Mouse (Mus musculus): ENCODE measurements at regions not wholly inside any gene's neighbourhood (a gene's known extent, or its start where the extent isn't known, plus 50 kb on each side); places are given as distances from the start of the nearest gene placed in this dataset.
A peak's percentile ranks its signal among the peaks of the same experiment; 100 is the strongest.

DNA sequence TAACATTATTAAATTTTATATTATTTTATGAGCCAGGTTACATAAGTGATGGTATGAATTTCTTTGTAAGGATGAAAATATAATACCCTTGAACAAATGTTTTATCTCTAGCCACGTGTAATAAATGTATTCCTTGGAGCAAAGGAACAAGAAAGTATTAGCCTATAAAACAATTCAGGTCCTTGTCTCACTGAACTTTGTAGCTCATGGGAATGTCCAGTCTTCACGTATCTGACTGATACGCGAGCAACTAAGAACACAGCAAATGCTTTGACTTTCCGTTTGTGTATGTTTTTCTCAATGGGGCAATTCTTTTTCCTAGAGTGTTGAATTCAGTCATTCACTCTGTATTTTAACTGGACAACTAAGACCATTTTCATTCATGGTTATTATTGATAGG, 216.9 kb upstream of the Mettl25 start:
- intact Hi-C loops (cut with DNase I): no loop called here
- no peak for DNase-seq (ENCODE audit: extremely low spot score in 1 of 2, low spot score in 2 of 2)

DNA sequence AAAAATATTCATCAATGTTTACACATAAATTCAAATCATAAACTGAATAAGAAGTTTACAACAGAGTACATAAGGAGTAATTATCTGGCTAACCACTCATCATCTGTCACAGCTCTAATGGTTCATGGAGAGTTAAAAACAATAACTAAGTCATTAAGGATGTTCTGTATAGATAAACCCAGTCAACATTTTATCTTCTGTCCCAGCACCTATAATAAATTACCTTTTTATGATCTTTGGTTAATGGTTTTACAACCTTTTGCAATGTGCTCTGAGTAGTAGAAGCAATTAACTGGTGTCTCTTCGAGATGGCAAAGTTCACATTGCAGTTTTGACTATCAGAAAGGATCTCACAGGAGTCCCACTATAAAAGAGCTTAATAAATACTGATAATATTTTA, 197.3 kb upstream of the Mettl25 start:
- no peak for DNase-seq (ENCODE audit: extremely low spot score in 1 of 2, low spot score in 2 of 2)
- intact Hi-C loops (cut with DNase I): no loop called here

DNA sequence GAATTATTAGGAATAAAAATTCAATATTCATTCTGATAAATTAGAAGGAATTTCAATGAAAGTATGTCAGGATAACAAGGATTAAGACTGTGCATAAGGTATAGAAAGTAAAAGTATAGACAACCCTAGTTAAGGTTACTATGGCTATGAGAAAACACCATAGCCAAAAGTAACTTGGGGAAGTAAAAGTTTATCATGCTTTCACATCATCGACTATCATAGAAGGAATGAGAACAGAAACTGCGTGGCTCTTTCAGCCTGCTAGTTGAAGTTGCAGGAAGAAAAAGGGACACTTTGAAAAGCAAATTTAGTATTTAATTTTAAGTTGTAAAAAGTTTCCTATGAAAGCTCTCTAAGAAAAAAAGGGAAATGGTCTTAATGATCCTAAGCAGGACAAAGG, 196.9 kb upstream of the Mettl25 start:
- intact Hi-C loops (cut with DNase I): no loop called here
- no peak for DNase-seq (ENCODE audit: extremely low spot score in 1 of 2, low spot score in 2 of 2)

DNA sequence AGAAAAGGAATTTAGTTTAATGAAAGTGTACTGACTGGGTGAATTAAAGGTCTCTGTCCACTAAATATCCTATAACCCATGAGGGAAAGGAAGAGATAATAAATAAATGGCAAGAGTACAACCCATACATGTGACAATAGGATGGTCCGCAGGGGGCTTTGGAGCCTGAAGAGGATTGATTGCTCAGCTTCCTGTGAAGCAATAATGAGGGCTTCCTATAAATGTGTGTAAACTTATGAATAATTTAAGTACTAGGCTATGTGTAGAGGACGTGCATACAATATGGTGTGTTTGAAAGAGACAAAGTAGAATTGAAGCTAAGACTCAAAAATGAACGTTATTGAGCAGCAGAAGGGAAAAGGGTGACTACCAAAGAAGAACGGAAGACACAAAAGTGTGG, 192.2 kb upstream of the Mettl25 start:
- no peak for DNase-seq (ENCODE audit: extremely low spot score in 1 of 2, low spot score in 2 of 2)
- intact Hi-C loops (cut with DNase I): no loop called here

DNA sequence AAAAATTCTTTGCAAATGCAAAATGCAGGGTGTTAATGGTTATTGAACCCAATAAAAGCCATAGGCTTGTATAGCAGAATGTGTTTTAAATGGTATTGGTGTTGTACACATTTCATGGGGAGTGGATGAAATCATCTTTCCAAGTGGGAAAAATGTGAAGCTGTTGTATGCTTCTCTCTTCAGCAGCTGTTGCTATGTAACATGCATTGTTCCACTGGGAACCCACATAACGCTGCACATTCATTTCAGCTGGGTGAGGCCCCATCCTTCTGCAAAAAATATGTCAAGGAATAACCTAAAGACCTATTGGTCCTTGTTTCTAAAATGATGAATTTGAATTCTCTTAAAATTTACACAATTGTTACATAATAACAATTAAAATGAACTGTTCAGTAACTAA, 183.5 kb upstream of the Mettl25 start:
- intact Hi-C loops (cut with DNase I): no loop called here

DNA sequence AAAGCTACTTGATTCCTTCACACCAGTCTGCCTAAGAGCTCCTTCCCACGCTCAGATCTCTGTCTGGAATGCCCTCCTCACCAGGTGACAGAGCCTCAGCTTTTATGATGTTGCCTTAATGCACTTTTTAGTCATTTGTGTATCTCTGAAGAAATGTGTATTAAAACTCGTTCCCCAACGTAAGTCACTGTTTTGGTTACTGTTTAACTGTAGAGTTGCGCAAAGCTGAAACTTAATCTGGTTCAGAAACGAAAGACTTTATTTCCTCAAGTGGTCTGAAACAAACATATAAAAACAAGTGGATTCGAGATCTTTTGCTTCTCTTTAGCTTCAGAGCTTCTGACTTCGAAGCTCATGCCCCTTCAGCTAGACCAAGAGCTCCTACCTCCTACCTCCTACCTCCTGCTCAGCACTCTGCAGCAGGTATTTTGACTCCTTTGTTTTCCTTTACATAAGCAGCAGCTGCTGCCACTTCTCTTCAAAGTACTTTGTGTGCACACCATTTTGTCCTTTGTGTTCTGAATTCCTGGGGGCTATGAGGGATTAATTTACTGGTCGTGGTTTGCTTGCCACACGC, 182.5 kb upstream of the Mettl25 start:
- intact Hi-C loops (cut with DNase I): no loop called here
- no peak for DNase-seq (ENCODE audit: extremely low spot score in 1 of 2, low spot score in 2 of 2)

More for the DNA sequence above, 183.5 kb upstream of the Mettl25 start:
- no peak for DNase-seq (ENCODE audit: extremely low spot score in 1 of 2, low spot score in 2 of 2)

DNA sequence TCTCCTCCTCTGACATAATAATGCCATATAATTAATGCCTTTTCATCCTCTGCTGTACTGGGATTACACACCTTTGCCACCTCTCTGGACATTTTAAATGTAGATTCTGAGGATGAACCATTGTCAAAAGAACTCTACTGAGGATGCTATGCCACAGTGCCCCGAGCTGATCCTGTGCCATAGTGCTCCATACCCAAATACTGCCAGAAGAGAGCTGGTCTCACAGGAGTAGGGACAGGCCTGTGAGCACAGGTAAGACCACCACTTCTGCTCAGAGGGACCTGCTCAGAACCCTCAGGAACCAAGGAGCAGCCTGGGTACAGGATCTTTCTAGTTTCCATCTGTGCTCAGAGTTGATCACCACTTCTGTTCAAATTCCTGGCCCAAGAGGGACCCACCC, 174.8 kb upstream of the Mettl25 start:
- no peak for DNase-seq (ENCODE audit: extremely low spot score in 1 of 2, low spot score in 2 of 2)
- intact Hi-C loops (cut with DNase I): no loop called here

DNA sequence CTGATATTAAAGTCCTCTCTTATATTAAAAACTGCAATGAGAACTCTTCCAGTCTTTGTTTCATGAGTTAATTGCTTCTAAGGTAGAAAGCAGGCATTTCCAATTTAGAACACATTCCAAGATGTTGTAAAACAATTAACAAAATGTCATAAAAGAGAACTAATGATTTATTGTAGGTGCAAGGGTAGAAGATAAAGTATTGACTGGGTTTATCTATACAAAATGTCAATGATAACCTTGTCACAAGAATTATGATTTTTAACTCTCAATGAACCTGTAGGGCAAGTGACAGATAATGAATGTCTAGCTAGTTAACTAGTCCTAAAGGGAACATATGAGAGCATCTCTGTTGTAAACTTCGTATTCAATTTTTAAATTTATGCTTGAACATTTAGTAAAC, 174.3 kb upstream of the Mettl25 start:
- intact Hi-C loops (cut with DNase I): no loop called here
- no peak for DNase-seq (ENCODE audit: extremely low spot score in 1 of 2, low spot score in 2 of 2)

DNA sequence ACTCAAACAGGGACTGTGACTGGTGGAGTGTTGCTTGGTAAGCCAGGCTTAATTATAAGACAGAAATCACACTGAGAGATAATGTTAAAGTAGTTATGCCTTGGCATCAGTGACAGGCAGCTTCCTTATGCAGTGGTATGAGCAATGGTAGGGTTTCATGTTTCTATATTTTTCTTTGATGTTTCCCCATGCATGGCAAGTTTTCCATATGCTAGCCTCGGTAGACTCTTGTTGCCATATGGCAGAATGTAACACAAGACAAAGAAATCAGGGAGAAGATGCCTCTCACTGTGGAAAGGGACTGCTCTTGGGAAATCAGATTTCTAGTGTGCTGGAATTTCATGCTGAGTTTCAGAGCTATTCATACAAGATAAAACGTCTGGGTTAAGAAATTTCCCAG, 169.0 kb upstream of the Mettl25 start:
- intact Hi-C loops (cut with DNase I): no loop called here
- peak in 1 of 2 experiments; percentile 4 for DNase-seq (ENCODE audit: extremely low spot score in 1 of 2, low spot score in 2 of 2)

DNA sequence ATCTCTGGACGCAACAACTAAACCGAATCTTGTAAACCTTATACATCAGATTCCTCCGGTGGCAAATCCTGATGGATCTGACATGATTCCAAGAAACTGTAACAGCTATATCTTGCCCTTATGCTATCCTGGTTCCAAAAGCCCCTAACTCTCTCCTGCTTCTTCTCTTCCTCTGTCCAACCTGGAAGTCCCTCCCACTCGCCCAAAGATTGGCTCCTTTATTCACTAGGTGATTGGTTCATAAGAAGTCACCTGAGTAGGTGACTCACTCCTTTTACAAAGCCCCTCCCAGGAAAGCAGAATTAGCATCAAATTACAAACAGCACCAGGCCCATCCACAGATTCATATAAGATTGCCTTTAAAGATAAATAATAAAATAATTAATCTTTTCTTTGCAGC, 166.2 kb upstream of the Mettl25 start:
- no peak for DNase-seq (ENCODE audit: extremely low spot score in 1 of 2, low spot score in 2 of 2)
- intact Hi-C loops (cut with DNase I): no loop called here

DNA sequence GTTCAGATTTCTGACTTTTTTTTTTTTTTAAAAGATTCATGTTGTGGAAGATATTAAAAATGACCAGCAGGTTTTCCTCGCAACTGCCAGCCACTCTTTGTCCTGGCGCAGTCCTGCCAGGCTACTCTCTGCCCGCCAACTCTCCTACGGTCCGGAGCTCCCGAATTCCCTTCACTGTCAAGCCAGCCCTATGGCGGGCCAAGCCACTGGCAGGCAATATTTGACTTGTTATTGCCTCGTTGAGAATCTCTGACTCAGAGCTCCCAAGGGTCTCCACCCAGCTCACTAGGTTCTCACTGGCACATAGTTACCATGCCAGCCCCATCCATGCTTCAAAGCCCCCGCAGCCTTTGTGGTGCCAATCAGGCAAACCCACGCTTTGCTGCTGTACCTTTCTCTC, 165.7 kb upstream of the Mettl25 start:
- DNase-seq (ENCODE audit: extremely low spot score in 1 of 2, low spot score in 2 of 2): no peak
- intact Hi-C loops (cut with DNase I): no loop called here

DNA sequence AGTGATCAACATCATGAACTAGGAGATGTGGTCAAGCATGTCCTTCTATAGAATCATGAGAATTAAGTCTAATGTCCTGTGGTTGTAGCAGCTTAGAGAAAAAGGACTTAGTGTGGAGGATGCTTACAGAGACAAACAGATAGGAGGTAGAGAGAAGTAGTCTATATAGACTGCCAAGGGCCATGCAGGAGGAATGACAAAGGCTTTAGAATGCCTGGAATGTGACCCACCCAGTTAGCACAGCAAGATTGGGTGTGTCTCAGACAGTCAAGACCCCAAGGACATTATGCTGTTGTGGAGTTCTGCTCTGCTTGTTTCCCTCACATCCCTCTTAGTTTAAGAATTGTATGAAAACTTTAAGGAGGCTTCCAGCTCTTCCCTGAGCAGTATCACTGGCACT, 164.9 kb upstream of the Mettl25 start:
- no peak for DNase-seq (ENCODE audit: extremely low spot score in 1 of 2, low spot score in 2 of 2)
- intact Hi-C loops (cut with DNase I): no loop called here

DNA sequence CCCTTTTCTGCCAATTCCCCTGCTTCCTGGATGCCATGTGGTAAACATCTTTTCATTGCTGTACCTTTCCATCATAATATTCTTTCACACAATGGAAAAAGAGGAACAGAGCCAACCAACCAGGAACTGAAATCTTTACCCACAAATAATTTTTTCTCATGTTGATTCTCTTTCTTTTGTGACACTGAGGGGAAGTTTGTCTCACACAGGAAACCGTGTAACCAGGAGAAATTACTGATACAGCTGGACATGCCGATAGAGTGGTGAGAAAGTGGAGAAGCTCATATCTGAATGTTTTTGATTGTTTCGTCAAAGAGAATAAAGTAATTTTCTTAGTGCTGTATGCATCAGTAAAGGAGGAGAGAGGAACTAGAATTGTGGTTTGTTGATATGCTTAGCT, 116.3 kb upstream of the Mettl25 start:
- DNase-seq (ENCODE audit: extremely low spot score in 1 of 2, low spot score in 2 of 2): no peak
- intact Hi-C loops (cut with DNase I): no loop called here

DNA sequence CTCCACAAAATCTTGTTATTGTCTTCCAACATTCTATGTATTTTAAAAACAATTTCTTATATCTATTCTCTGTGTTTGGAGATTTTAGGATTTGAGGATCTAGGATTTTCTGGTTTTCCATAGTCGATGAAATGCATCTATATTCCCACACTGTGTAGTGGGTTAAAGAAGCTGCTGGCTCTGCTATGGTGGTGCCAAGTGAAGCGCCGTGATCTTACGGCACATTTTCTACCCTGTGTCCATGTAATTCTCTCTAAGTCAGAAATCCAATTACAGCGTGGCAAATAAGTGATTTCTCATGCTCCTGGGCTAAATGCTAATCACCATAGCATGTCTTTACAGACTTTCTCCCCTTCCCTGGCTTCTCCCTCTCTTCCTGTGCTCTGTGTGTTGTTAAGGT, 92.1 kb upstream of the Mettl25 start:
- DNase-seq (ENCODE audit: extremely low spot score in 1 of 2, low spot score in 2 of 2): no peak
- intact Hi-C loops (cut with DNase I): no loop called here

DNA sequence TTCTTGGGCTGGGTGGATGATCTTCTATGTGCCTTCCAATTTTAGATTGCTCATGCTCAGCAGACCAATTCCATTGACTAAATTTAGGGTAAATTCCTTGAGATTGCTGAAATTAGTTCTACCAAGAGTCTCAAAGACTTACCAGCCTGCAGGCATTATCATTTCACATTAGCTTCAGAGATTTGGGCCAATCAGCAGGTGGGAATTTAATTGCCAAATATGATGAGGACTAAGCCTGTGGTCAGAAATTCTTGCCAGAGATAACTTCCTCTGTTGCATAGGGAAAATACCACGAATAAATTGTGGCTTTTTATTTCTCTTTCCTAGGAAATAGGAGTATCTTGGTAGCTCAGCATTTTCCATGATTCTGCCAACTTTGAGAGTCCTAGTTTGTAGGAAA, 91.6 kb upstream of the Mettl25 start:
- DNase-seq (ENCODE audit: extremely low spot score in 1 of 2, low spot score in 2 of 2): no peak

DNA sequence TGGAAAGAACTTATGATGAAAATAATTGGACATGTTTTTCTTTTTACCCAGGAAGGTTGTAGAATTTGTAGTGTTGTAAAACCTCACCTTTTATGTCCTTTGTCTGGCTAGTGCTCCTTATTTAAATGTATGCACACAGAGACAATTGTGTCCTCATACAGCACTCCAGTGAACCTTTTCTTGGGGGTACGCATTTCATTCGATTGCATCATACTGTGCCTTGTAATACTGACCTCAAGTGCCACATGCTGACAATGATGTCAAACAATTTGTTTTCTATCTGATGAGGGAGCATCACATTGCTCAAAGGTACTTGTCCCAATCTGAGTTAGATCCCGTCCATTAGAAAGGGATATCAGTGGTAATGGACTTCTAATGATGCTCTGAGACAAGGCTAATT, 86.4 kb upstream of the Mettl25 start:
- DNase-seq (ENCODE audit: extremely low spot score in 1 of 2, low spot score in 2 of 2): no peak
- intact Hi-C loops (cut with DNase I): no loop called here

More for the DNA sequence above, 91.6 kb upstream of the Mettl25 start:
- intact Hi-C loops (cut with DNase I): no loop called here

DNA sequence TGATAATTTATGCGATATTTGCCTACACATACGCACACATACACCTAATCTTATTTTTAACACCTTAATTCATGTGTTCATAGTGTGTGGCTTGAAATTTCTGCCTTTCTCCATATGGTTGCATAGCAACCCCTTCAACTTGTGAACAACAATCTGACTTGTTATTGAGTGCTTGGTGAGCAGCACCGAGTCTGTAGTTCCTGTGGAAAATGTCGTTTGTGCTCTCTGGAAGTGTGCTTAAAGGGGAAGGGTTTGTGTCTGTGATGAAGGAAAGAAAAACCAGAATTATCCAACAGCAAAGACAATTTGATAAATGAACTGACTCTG, 85.7 kb upstream of the Mettl25 start:
- intact Hi-C loops (cut with DNase I): no loop called here
- DNase-seq (ENCODE audit: extremely low spot score in 1 of 2, low spot score in 2 of 2): no peak

DNA sequence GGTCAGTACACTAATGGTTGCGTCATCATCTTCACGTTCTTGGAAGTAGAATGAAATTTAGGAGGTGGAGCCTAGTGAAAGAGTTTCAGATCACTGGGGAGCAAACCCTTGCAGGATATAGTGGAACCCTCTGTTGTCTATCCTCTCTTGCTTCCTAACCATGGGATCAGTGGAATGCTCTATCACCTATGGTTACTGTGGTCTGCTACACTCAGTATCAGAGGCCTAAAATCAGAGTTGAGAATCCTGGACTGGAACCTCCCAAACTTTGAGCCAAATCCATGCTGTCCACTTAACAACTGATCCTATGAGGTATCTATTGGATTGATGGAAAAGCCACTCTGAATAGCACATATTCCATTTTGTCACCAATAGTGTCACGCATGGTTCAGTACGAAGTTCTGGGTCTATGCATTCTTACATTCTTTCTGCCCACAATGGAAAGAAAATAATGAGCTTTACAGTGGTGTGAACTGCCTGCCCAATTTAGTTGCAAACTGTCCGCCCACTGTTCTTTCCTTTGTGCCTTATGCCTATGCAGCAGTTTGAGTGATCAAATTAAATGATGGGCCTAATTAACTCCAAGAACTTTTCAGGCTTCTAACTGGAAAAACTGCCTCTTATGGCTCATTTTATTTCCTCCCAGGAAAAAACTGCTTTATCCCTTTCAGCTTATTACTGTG, 85.2 kb upstream of the Mettl25 start:
- intact Hi-C loops (cut with DNase I): no loop called here
- peak in 1 of 2 experiments; percentile 11 for DNase-seq (ENCODE audit: extremely low spot score in 1 of 2, low spot score in 2 of 2)

DNA sequence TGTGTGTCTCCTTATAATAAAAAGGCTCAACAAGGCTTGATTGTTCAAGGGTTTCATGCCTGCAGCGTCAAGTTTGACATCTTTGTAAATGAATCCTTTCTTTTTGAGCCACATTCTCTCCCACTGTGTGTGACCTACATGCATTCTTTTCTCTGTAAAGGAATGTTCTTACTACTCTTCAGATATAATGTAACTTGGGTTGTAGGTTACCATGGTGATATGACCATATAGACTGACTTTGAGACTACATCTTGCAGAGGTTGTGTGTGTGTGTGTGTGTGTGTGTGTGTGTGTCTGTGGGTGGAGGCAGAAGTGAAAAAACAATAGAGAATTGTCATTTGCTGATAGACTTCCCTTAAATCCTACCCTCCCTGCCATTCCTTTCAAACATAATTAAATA, 58.5 kb upstream of the Mettl25 start:
- DNase-seq (ENCODE audit: extremely low spot score in 1 of 2, low spot score in 2 of 2): no peak
- intact Hi-C loops (cut with DNase I): no loop called here

DNA sequence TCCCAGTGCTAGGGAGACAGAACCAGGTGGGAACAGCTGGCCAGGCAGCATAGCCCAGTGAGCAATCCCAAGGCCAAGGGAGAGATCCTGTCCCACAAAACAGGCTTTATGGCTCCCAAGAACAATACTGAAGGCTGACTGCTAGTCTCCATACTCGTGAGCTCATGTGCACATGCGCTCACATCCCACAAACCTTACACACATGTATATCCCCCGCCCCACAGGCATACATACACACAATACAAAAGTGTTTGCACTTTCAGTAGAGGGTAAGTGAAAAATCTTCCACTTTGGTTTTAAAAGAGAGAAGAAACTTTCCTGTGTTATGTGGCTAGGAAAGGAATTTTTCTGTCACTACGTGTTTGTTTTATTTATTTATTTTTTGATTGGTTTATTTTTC, 58.0 kb upstream of the Mettl25 start:
- DNase-seq (ENCODE audit: extremely low spot score in 1 of 2, low spot score in 2 of 2): no peak
- intact Hi-C loops (cut with DNase I): no loop called here

All from left cerebral cortex, postnatal 10 days (tissue).